Mouse (Mus musculus) left cerebral cortex, adult 18-20 months (tissue): ENCODE data around the gene Parg. TPM values are rescaled to one million over a fixed set of nuclear protein-coding genes. Genes with fewer than 3 reads are reported as not detected.

Experiments
- DNase-seq, 2 experiments: peaks; one replicate each; pipeline ENCODE4 v3.0.0; 2021 to 2022; ENCODE audit warnings: low spot score in 2 of 2, mixed read lengths in 1 of 2
- total RNA-seq, 2 experiments: library from RNA; stranded (reverse); gene quantifications; 2 replicates each; pipeline ENCODE4 v1.2.3; 2021

The Parg gene
- total RNA-seq, 2 experiments from 2014 or later, result 37.4 to 44.3 TPM

- no peak for DNase-seq
Measured at GRCm38 (mm10) chr14:32311381-32312035, 109.8 kb downstream of the Parg start.

- DNase-seq, result no peak
Measured at GRCm38 (mm10) chr14:32317822-32318221, 116.1 kb downstream of the Parg start.

- DNase-seq, result peak; percentile 81 to 87
Measured at GRCm38 (mm10) chr14:32321732-32322685, 120.3 kb downstream of the Parg start, which contains the start of gene Ogdhl. TSS of gene Ogdhl (plus strand) at chr14:32322019.

GRCm38 (mm10) chr14:32323221-32323620 is 121.5 kb downstream of the Parg start:
- peak in 1 of 2 experiments; percentile 18 for DNase-seq

- no peak for DNase-seq
Measured at GRCm38 (mm10) chr14:32327366-32327765, 125.6 kb downstream of the Parg start.

- DNase-seq, result no peak
Measured at GRCm38 (mm10) chr14:32332515-32333445, 131.0 kb downstream of the Parg start.

GRCm38 (mm10) chr14:32336021-32336420 is 134.3 kb downstream of the Parg start:
- no peak for DNase-seq

- no peak for DNase-seq
Measured at GRCm38 (mm10) chr14:32336547-32336946, 134.8 kb downstream of the Parg start.

- DNase-seq, result no peak
Measured at GRCm38 (mm10) chr14:32341823-32342222, 140.1 kb downstream of the Parg start.

GRCm38 (mm10) chr14:32344176-32344575 is 142.4 kb downstream of the Parg start:
- no peak for DNase-seq

- DNase-seq, result no peak
Measured at GRCm38 (mm10) chr14:32344694-32345093, 142.9 kb downstream of the Parg start.

Other genes starting within 250 kb of the Parg start
- gene Galnt15, start 173.0 kb upstream of the Parg start, total RNA-seq, result 1 to 10 TPM; 1.8 to 2.6 TPM
- gene Oxnad1, start 116.6 kb upstream of the Parg start, total RNA-seq, result 10 to 100 TPM; 13.3 to 15.0 TPM
- gene Dph3, start 116.2 kb upstream of the Parg start, total RNA-seq, result 10 to 100 TPM; 40.2 to 45.3 TPM
- not detected for gene Msmb, start 59.9 kb upstream of the Parg start, total RNA-seq
- gene Ncoa4, start 42.1 kb upstream of the Parg start, total RNA-seq, result 10 to 100 TPM; 96.8 to 97.3 TPM
- 10 to 100 TPM; 64.1 to 75.7 TPM for gene Timm23, start 51 bp upstream of the Parg start, total RNA-seq
- gene Ogdhl, start 120.1 kb downstream of the Parg start, total RNA-seq, result 100 to 1,000 TPM; 109 to 129 TPM
- gene 1700024G13Rik, start 186.4 kb downstream of the Parg start, total RNA-seq, result under 1 TPM in 1 of 2 experiments, not detected in 1; 0.44 TPM